Mouse (Mus musculus): ENCODE measurements around the gene Optn. TPM values are rescaled to one million over a fixed set of nuclear protein-coding genes. Genes with fewer than 3 reads are reported as not detected.

Optn gene
- polyA plus RNA-seq, 1 experiment = 11.2 TPM

DNA sequence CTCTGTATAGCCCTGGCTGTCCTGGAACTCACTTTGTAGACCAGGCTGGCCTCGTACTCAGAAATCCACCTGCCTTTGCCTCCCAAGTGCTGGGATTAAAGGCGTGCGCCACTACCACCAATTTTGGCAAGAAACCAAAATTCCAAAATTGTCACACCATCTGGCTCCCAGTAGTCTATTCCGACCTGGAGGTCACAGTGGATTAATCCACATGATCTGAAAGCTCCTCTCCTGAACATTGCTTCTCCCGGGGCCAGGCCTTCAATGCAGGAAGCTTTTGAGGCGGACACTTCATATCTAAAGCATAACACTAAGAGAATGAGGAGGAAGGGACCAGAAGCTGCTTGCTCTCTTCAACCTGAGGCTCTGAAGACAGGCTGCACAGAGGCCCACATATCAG lies 48.3 kb downstream of the Optn start:
- Histone ChIP-seq H3K36me3 (ENCODE audit: control insufficient read depth, insufficient read depth) (no peaks in the 10 kb centered on the region), H3K79me2 (ENCODE audit: control insufficient read depth, insufficient read depth) (peaks cover 6% of the 10 kb centered on the region), H3K4me3 (no peak overlapping the region), H3K4me2 (ENCODE audit: low read depth) (no peak overlapping the region), H3K27me3 (ENCODE audit: control insufficient read depth, insufficient read depth, insufficient read length) (no peaks in the 10 kb centered on the region), H3ac (ENCODE audit: control insufficient read depth, insufficient read length) (no peak overlapping the region)
- TF ChIP-seq POLR2AphosphoS2 (IDR thresholded peaks at IDR 0.05; ENCODE audit: insufficient read length, low read depth) (no peak), MYOG (IDR thresholded peaks at IDR 0.05; ENCODE audit: control insufficient read depth in 1 of 3, insufficient read depth in 1 of 3, insufficient read length in 2 of 3, low read depth in 2 of 3) (no peak), POLR2A (IDR thresholded peaks at IDR 0.05; ENCODE audit: insufficient read length, low read depth) (no peak), TCF3 (IDR thresholded peaks at IDR 0.05; ENCODE audit: insufficient read length, low read depth) (no peak), USF1 (IDR thresholded peaks at IDR 0.05; ENCODE audit: low read depth) (no peak), CEBPB (IDR thresholded peaks at IDR 0.05; ENCODE audit: insufficient read depth, poor library complexity, severe bottlenecking) (no peak), MYOD1 (IDR thresholded peaks at IDR 0.05; ENCODE audit: control insufficient read depth in 1 of 3, insufficient read length in 2 of 3, low read depth in 2 of 3) (no peak), MAX (IDR thresholded peaks at IDR 0.05; ENCODE audit: low read depth) (no peak), SRF (IDR thresholded peaks at IDR 0.05; ENCODE audit: control insufficient read depth, insufficient read length, low read depth) (no peak), REST (IDR thresholded peaks at IDR 0.05; ENCODE audit: insufficient read depth, insufficient read length) (no peak), E2F4 (IDR thresholded peaks at IDR 0.05; ENCODE audit: insufficient read depth) (no peak), TCF12 (IDR thresholded peaks at IDR 0.05; ENCODE audit: insufficient read depth, poor library complexity, severe bottlenecking) (no peak)

DNA sequence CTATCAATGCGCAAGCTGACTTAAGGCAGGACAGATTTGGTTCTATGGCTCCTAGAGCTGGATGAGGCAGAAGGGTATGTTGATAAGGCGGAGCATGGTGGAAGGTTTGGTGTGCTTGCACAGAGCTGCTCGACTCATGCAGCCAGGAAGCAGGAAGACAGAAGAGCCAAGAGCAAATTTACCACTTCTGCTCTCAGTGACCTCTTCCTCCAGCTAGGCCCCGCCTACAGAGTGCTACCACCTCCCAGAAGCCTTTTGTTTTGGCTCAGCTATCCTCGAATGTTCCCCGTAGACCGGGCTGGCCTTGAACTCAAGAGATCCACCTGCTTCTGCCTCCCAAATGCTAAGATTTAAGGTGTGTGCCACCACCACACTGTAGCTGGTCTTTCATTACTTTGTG lies 49.2 kb downstream of the Optn start:
- Histone ChIP-seq H3K4me2 (ENCODE audit: low read depth) (no peak overlapping the region), H3ac (ENCODE audit: control insufficient read depth, insufficient read length) (no peak overlapping the region), H3K36me3 (ENCODE audit: control insufficient read depth, insufficient read depth) (no peaks in the 10 kb centered on the region), H3K79me2 (ENCODE audit: control insufficient read depth, insufficient read depth) (peaks cover 6% of the 10 kb centered on the region), H3K27me3 (ENCODE audit: control insufficient read depth, insufficient read depth, insufficient read length) (no peaks in the 10 kb centered on the region), H3K4me3 (no peak overlapping the region)
- TF ChIP-seq MYOG (IDR thresholded peaks at IDR 0.05; ENCODE audit: control insufficient read depth in 1 of 3, insufficient read depth in 1 of 3, insufficient read length in 2 of 3, low read depth in 2 of 3) (no peak), TCF3 (IDR thresholded peaks at IDR 0.05; ENCODE audit: insufficient read length, low read depth) (no peak), REST (IDR thresholded peaks at IDR 0.05; ENCODE audit: insufficient read depth, insufficient read length) (no peak), TCF12 (IDR thresholded peaks at IDR 0.05; ENCODE audit: insufficient read depth, poor library complexity, severe bottlenecking) (no peak)

DNA sequence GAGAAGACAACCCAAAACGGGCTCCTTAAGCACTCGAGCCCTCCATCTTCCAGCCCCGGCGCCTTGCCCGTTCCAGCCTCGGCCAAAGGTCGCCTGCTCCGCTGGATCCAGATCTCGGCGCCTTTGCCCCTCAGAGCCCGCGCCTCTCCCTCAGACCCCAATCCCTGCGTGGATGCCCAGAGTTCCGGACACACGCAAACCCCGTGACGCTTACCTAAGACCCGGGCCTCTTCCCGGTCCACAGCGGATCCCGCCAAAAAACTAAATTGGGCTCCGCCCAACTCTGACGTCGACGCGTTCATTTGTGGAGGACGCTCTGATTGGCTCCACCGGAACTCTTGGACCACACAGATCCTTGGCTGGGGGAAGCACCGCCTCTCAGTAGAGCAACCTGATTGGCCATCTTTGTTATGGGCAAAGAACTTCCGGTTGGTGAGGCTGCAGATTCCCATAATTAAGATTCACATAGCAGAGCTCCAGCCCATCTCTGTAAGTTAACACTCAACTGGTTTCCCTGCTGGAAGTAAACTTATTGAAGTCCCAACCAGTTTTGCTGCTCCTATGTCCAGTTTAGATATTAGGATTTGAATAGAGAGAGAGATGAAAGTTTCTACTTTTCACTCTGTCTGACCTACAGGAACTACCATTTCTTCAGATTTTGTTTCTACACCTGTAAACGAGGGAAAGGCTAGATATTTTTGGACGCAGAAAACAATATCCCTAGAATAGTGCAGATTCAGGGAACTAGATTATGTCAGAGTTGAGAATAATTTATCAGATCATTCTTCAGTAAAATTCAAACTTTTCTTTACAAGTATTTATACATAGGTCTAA lies 51.1 kb downstream of the Optn start, which contains the start of gene Mcm10:
TSS of gene Mcm10 (minus strand) at position 301 of the 834 bp plus-strand sequence.
- H3K4me2 ChIP-seq (ENCODE audit: low read depth) = peak within 1 kb of the TSS; percentile 65
- no peak within 1 kb of the TSS for H3ac ChIP-seq (ENCODE audit: control insufficient read depth, insufficient read length)
- H3K36me3 ChIP-seq (ENCODE audit: control insufficient read depth, insufficient read depth) = no peaks in the 10 kb centered on the region
- H3K79me2 ChIP-seq (ENCODE audit: control insufficient read depth, insufficient read depth) = peaks cover 6% of the 10 kb centered on the region
- no peaks in the 10 kb centered on the region for H3K27me3 ChIP-seq (ENCODE audit: control insufficient read depth, insufficient read depth, insufficient read length)
- peak; percentile 90 for TF ChIP-seq E2F4 (IDR thresholded peaks at IDR 0.05; ENCODE audit: insufficient read depth)
- TF ChIP-seq SRF (IDR thresholded peaks at IDR 0.05; ENCODE audit: control insufficient read depth, insufficient read length, low read depth) = peak; percentile 96
- TF ChIP-seq MAX (IDR thresholded peaks at IDR 0.05; ENCODE audit: low read depth) = no peak
- no peak for TF ChIP-seq TCF12 (IDR thresholded peaks at IDR 0.05; ENCODE audit: insufficient read depth, poor library complexity, severe bottlenecking)
- H3K4me3 ChIP-seq = peak within 1 kb of the TSS; percentile 35

DNA sequence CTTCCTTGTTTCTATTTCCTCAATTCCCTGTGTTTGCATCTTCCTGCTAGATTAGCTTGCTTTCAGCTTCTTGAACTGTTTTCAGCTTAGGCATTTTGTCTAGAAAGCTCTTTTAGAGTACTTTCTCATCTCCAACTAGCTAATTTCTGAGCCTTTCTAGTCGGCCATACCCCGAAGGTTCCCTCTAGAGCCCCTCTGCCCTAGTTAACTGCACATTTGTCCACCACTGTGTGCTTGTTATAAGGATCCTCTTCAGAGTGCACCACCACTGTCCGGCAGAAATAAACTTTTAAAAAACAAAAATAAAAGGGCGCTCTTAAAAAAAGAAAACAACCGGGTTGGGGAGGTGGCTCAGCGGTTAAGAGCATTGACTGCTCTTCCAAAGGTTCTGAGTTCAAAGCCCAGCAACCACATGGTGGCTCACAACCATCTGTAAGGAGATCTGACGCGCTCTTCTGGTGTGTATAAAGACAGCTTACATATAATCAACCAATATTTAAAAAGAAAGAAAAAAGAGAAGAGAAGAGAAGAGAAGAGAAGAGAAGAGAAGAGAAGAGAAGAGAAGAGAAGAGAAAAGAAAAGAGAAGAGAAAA lies 51.9 kb downstream of the Optn start:
- Histone ChIP-seq H3K36me3 (ENCODE audit: control insufficient read depth, insufficient read depth) (no peaks in the 10 kb centered on the region), H3K4me3 (peak overlapping the region; percentile 35), H3K79me2 (ENCODE audit: control insufficient read depth, insufficient read depth) (peaks cover 6% of the 10 kb centered on the region), H3ac (ENCODE audit: control insufficient read depth, insufficient read length) (no peak overlapping the region), H3K27me3 (ENCODE audit: control insufficient read depth, insufficient read depth, insufficient read length) (no peaks in the 10 kb centered on the region), H3K4me2 (ENCODE audit: low read depth) (peak overlapping the region; percentile 65)
- TF ChIP-seq MYOG (IDR thresholded peaks at IDR 0.05; ENCODE audit: control insufficient read depth in 1 of 3, insufficient read depth in 1 of 3, insufficient read length in 2 of 3, low read depth in 2 of 3) = no peak

DNA sequence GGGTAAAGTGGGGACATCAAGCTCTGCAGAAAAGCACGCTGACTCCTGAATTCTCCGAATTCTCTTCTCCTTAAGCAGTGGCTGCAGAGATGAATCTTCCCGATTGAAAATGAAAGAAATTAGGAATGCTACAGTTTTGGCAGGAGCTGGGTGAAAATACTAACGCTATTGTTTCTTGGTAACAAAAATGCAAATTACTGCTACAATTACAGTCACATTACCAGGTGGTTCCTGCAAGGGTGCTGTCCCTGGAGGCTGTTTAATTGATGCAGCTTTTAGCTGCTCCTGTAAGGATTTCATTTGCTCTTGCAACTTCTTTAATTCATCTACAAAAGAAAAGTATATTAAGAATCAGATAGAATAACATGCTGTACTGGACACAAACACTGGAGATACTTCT lies 56.7 kb downstream of the Optn start:
- Histone ChIP-seq H3K36me3 (ENCODE audit: control insufficient read depth, insufficient read depth) (no peaks in the 10 kb centered on the region), H3ac (ENCODE audit: control insufficient read depth, insufficient read length) (no peak overlapping the region), H3K4me3 (no peak overlapping the region), H3K4me2 (ENCODE audit: low read depth) (no peak overlapping the region), H3K79me2 (ENCODE audit: control insufficient read depth, insufficient read depth) (peaks cover 6% of the 10 kb centered on the region), H3K27me3 (ENCODE audit: control insufficient read depth, insufficient read depth, insufficient read length) (no peaks in the 10 kb centered on the region)
- TF ChIP-seq TCF12 (IDR thresholded peaks at IDR 0.05; ENCODE audit: insufficient read depth, poor library complexity, severe bottlenecking) (no peak), MYOG (IDR thresholded peaks at IDR 0.05; ENCODE audit: control insufficient read depth in 1 of 3, insufficient read depth in 1 of 3, insufficient read length in 2 of 3, low read depth in 2 of 3) (no peak), USF1 (IDR thresholded peaks at IDR 0.05; ENCODE audit: low read depth) (no peak), CEBPB (IDR thresholded peaks at IDR 0.05; ENCODE audit: insufficient read depth, poor library complexity, severe bottlenecking) (no peak), SRF (IDR thresholded peaks at IDR 0.05; ENCODE audit: control insufficient read depth, insufficient read length, low read depth) (no peak), E2F4 (IDR thresholded peaks at IDR 0.05; ENCODE audit: insufficient read depth) (no peak), POLR2AphosphoS2 (IDR thresholded peaks at IDR 0.05; ENCODE audit: insufficient read length, low read depth) (no peak), MAX (IDR thresholded peaks at IDR 0.05; ENCODE audit: low read depth) (no peak), TCF3 (IDR thresholded peaks at IDR 0.05; ENCODE audit: insufficient read length, low read depth) (no peak)

Data from myocyte (in vitro differentiated cells).